Mouse (Mus musculus): ENCODE data around the gene Paics. TPM values are rescaled to one million over a fixed set of nuclear protein-coding genes. Genes with fewer than 3 reads are reported as not detected.
A peak's percentile ranks its signal among the peaks of the same experiment; 100 is the strongest.

Gene Paics
- 69.9 TPM for polyA plus RNA-seq (2012; fragmentation: generic; extraction: Trizol)

GRCm38 (mm10) chr5:76951106-76952027, at the start of gene Paics, which contains the start of gene Ppat:
Gene Paics, plus strand, starts transcription at chr5:76951307.
Gene Ppat, minus strand, starts transcription at chr5:76951578.
- TF ChIP-seq E2F4 (IDR thresholded peaks at IDR 0.05; ENCODE audit: insufficient read depth) (peak; percentile 30), SRF (IDR thresholded peaks at IDR 0.05; ENCODE audit: control insufficient read depth, insufficient read length, low read depth) (no peak), TCF12 (IDR thresholded peaks at IDR 0.05; ENCODE audit: insufficient read depth, poor library complexity, severe bottlenecking) (no peak), POLR2A (IDR thresholded peaks at IDR 0.05; ENCODE audit: insufficient read length, low read depth) (peak; percentile 100), CEBPB (IDR thresholded peaks at IDR 0.05; ENCODE audit: insufficient read depth, poor library complexity, severe bottlenecking) (no peak), TCF3 (IDR thresholded peaks at IDR 0.05; ENCODE audit: insufficient read length, low read depth) (no peak), USF1 (IDR thresholded peaks at IDR 0.05; ENCODE audit: low read depth) (no peak), REST (IDR thresholded peaks at IDR 0.05; ENCODE audit: insufficient read depth, insufficient read length) (peak; percentile 17), MAX (IDR thresholded peaks at IDR 0.05; ENCODE audit: low read depth) (peak; percentile 4), MYOG (IDR thresholded peaks at IDR 0.05; ENCODE audit: control insufficient read depth in 1 of 3, insufficient read depth in 1 of 3, insufficient read length in 2 of 3, low read depth in 2 of 3) (peak in 2 of 3 experiments; percentile 73 to 80), MYOD1 (IDR thresholded peaks at IDR 0.05; ENCODE audit: control insufficient read depth in 1 of 3, insufficient read length in 2 of 3, low read depth in 2 of 3) (peak in 2 of 3 experiments; percentile 58 to 78), POLR2AphosphoS2 (IDR thresholded peaks at IDR 0.05; ENCODE audit: insufficient read length, low read depth) (peak; percentile 98)
- peak within 1 kb of the TSS; percentile 59 for H3ac ChIP-seq (ENCODE audit: control insufficient read depth, insufficient read length)
- H3K79me2 ChIP-seq (ENCODE audit: control insufficient read depth, insufficient read depth): peaks cover 77% of the 10 kb centered on the region
- peaks cover 2% of the 10 kb centered on the region for H3K36me3 ChIP-seq (ENCODE audit: control insufficient read depth, insufficient read depth)
- H3K4me2 ChIP-seq (ENCODE audit: low read depth): peak within 1 kb of the TSS; percentile 95
- peak within 1 kb of the TSS; percentile 91 for H3K4me3 ChIP-seq
- no peaks in the 10 kb centered on the region for H3K27me3 ChIP-seq (ENCODE audit: control insufficient read depth, insufficient read depth, insufficient read length)

GRCm38 (mm10) chr5:76902131-76902530, 49.0 kb upstream of the Paics start:
- H3K4me3 ChIP-seq: no peak overlapping the region
- TF ChIP-seq USF1 (IDR thresholded peaks at IDR 0.05; ENCODE audit: low read depth) (no peak), MAX (IDR thresholded peaks at IDR 0.05; ENCODE audit: low read depth) (no peak), POLR2A (IDR thresholded peaks at IDR 0.05; ENCODE audit: insufficient read length, low read depth) (no peak), TCF3 (IDR thresholded peaks at IDR 0.05; ENCODE audit: insufficient read length, low read depth) (no peak), E2F4 (IDR thresholded peaks at IDR 0.05; ENCODE audit: insufficient read depth) (no peak), TCF12 (IDR thresholded peaks at IDR 0.05; ENCODE audit: insufficient read depth, poor library complexity, severe bottlenecking) (no peak), POLR2AphosphoS2 (IDR thresholded peaks at IDR 0.05; ENCODE audit: insufficient read length, low read depth) (no peak), MYOG (IDR thresholded peaks at IDR 0.05; ENCODE audit: control insufficient read depth in 1 of 3, insufficient read depth in 1 of 3, insufficient read length in 2 of 3, low read depth in 2 of 3) (no peak), SRF (IDR thresholded peaks at IDR 0.05; ENCODE audit: control insufficient read depth, insufficient read length, low read depth) (no peak), MYOD1 (IDR thresholded peaks at IDR 0.05; ENCODE audit: control insufficient read depth in 1 of 3, insufficient read length in 2 of 3, low read depth in 2 of 3) (no peak), CEBPB (IDR thresholded peaks at IDR 0.05; ENCODE audit: insufficient read depth, poor library complexity, severe bottlenecking) (no peak), REST (IDR thresholded peaks at IDR 0.05; ENCODE audit: insufficient read depth, insufficient read length) (no peak)
- no peaks in the 10 kb centered on the region for H3K79me2 ChIP-seq (ENCODE audit: control insufficient read depth, insufficient read depth)
- no peak overlapping the region for H3K4me2 ChIP-seq (ENCODE audit: low read depth)
- no peaks in the 10 kb centered on the region for H3K36me3 ChIP-seq (ENCODE audit: control insufficient read depth, insufficient read depth)
- H3K27me3 ChIP-seq (ENCODE audit: control insufficient read depth, insufficient read depth, insufficient read length): no peaks in the 10 kb centered on the region
- H3ac ChIP-seq (ENCODE audit: control insufficient read depth, insufficient read length): no peak overlapping the region

- no peak for TF ChIP-seq TCF3 (IDR thresholded peaks at IDR 0.05; ENCODE audit: insufficient read length, low read depth)
- no peak for TF ChIP-seq TCF12 (IDR thresholded peaks at IDR 0.05; ENCODE audit: insufficient read depth, poor library complexity, severe bottlenecking)
- TF ChIP-seq MYOG (IDR thresholded peaks at IDR 0.05; ENCODE audit: control insufficient read depth in 1 of 3, insufficient read depth in 1 of 3, insufficient read length in 2 of 3, low read depth in 2 of 3): no peak
- no peak for TF ChIP-seq POLR2AphosphoS2 (IDR thresholded peaks at IDR 0.05; ENCODE audit: insufficient read length, low read depth)
- TF ChIP-seq POLR2A (IDR thresholded peaks at IDR 0.05; ENCODE audit: insufficient read length, low read depth): no peak
- Histone ChIP-seq H3K4me3 (peak overlapping the region; percentile 93), H3ac (ENCODE audit: control insufficient read depth, insufficient read length) (peak overlapping the region; percentile 31), H3K79me2 (ENCODE audit: control insufficient read depth, insufficient read depth) (no peaks in the 10 kb centered on the region), H3K36me3 (ENCODE audit: control insufficient read depth, insufficient read depth) (no peaks in the 10 kb centered on the region), H3K4me2 (ENCODE audit: low read depth) (peak overlapping the region; percentile 81), H3K27me3 (ENCODE audit: control insufficient read depth, insufficient read depth, insufficient read length) (no peaks in the 10 kb centered on the region)
Observed at GRCm38 (mm10) chr5:76904713-76905404, 46.2 kb upstream of the Paics start.

- H3K27me3 ChIP-seq (ENCODE audit: control insufficient read depth, insufficient read depth, insufficient read length): no peaks in the 10 kb centered on the region
- TF ChIP-seq POLR2A (IDR thresholded peaks at IDR 0.05; ENCODE audit: insufficient read length, low read depth): peak; percentile 98
- TF ChIP-seq MYOG (IDR thresholded peaks at IDR 0.05; ENCODE audit: control insufficient read depth in 1 of 3, insufficient read depth in 1 of 3, insufficient read length in 2 of 3, low read depth in 2 of 3): peak in 1 of 3 experiments; percentile 58
- TF ChIP-seq MYOD1 (IDR thresholded peaks at IDR 0.05; ENCODE audit: control insufficient read depth in 1 of 3, insufficient read length in 2 of 3, low read depth in 2 of 3): peak in 1 of 3 experiments; percentile 41
- TF ChIP-seq E2F4 (IDR thresholded peaks at IDR 0.05; ENCODE audit: insufficient read depth): no peak
- no peak for TF ChIP-seq TCF12 (IDR thresholded peaks at IDR 0.05; ENCODE audit: insufficient read depth, poor library complexity, severe bottlenecking)
- peak; percentile 99 for TF ChIP-seq POLR2AphosphoS2 (IDR thresholded peaks at IDR 0.05; ENCODE audit: insufficient read length, low read depth)
- peak; percentile 88 for TF ChIP-seq SRF (IDR thresholded peaks at IDR 0.05; ENCODE audit: control insufficient read depth, insufficient read length, low read depth)
- H3ac ChIP-seq (ENCODE audit: control insufficient read depth, insufficient read length): peak within 1 kb of the TSS; percentile 31
- H3K79me2 ChIP-seq (ENCODE audit: control insufficient read depth, insufficient read depth): no peaks in the 10 kb centered on the region
- peak within 1 kb of the TSS; percentile 95 for H3K4me2 ChIP-seq (ENCODE audit: low read depth)
- peak within 1 kb of the TSS; percentile 93 for H3K4me3 ChIP-seq
- no peaks in the 10 kb centered on the region for H3K36me3 ChIP-seq (ENCODE audit: control insufficient read depth, insufficient read depth)
Observed at GRCm38 (mm10) chr5:76905405-76906154, 45.5 kb upstream of the Paics start, which contains the start of gene Aasdh. Gene Aasdh, minus strand, starts transcription at chr5:76905514.
